Mouse (Mus musculus): ENCODE data around the gene Ucn.

- TF ChIP-seq EP300 (IDR thresholded peaks at IDR 0.05; ENCODE audit: low read depth) (no peak), CTCF (IDR thresholded peaks at IDR 0.05; ENCODE audit: low read depth) (no peak)
Observed at GRCm38 (mm10) chr5:31121111-31121510, 17.5 kb downstream of the Ucn start.

Data from heart, postnatal 0 days (tissue).